Mouse (Mus musculus): Measurements from ENCODE around the gene Gpr155. TPM values are rescaled to one million over a fixed set of nuclear protein-coding genes. Genes with fewer than 3 reads are reported as not detected.

Gpr155 gene
- polyA plus RNA-seq, 1 experiment from 2014 or later: 15.6 TPM

DNA sequence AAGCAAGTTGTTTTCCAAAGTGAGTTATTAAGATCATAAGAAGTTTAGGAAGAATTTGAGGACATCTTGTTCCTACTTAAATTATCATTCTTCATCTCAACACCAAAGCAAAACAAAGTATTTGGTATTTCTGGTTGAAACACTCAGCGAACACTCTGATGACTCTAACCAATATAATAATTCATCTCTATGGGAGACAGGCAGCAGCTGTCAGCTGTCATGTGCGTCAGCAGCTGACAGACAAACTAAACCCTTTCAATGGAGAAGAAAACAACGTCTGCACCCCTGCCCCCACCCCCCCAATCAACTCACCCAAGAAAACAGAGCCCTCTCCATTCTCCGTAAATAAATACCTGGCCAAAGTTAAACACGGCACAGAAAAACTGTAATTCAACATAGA, 34.9 kb downstream of the Gpr155 start:
- Histone ChIP-seq H3K9me3 (replicated peaks) (no peaks in the 10 kb centered on the region), H3K36me3 (peaks cover 8% of the 10 kb centered on the region), H3K9ac (replicated peaks) (no peak overlapping the region), H3K27me3 (replicated peaks) (no peaks in the 10 kb centered on the region), H3K27ac (replicated peaks) (no peak overlapping the region), H3K4me2 (no peak overlapping the region), H3K4me3 (replicated peaks) (no peak overlapping the region), H3K4me1 (0 out of 2 replicates have a peak, but pooled peaks cover 3% of the 10 kb centered on the region)
- WGBS: 56% methylated on average over 5 of the region's 5 CpGs
- no peak for ATAC-seq (ENCODE audit: low FRiP score)

DNA sequence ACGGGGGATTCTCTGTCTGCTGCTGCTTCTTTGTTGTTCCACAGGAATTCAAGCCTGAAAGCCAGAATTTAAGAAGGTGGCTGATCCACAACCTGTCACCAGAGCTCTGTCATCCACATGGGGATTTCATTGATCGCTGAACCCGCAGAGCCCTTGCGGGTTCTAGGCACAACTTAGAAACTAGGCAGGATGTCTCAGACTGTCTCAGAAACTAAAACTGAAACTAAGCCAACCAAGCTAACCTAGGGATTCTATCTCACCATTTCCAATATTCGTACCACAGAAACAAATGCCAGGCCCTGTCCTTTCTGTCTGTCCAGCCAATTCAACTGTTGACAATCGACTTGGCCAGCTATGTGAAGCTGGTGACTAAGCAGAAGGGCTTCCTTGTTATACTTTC, 38.2 kb downstream of the Gpr155 start:
- no peaks in the 10 kb centered on the region for H3K36me3 ChIP-seq
- H3K4me1 ChIP-seq: 0 out of 2 replicates have a peak, but pooled peaks cover 3% of the 10 kb centered on the region
- H3K9ac ChIP-seq (replicated peaks): no peak overlapping the region
- no peak overlapping the region for H3K4me3 ChIP-seq (replicated peaks)
- ATAC-seq (ENCODE audit: low FRiP score): no peak
- no peaks in the 10 kb centered on the region for H3K9me3 ChIP-seq (replicated peaks)
- no peak overlapping the region for H3K4me2 ChIP-seq
- WGBS: 90% methylated on average over 6 of the region's 6 CpGs
- no peak overlapping the region for H3K27ac ChIP-seq (replicated peaks)
- no peaks in the 10 kb centered on the region for H3K27me3 ChIP-seq (replicated peaks)

DNA sequence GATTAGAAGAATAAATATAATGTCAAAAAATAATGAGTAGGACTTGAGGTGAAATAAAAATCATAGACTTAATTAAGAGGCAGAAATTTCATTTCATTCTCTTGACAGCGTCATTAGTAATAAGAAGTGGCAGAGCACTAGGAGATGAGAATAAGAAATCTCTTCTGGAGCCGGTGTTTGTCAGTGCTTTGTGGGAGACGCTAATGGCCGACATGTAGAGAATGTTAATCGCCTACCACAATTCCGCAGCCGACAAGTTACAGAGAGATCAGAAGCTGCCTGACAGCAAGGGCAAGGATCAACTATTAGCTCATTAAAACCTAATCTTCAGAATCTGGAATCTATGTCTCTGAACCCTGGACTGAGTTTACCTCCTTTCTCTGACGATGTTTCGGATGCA, 38.6 kb downstream of the Gpr155 start:
- no peak overlapping the region for H3K4me3 ChIP-seq (replicated peaks)
- H3K36me3 ChIP-seq: no peaks in the 10 kb centered on the region
- no peak overlapping the region for H3K4me2 ChIP-seq
- no peaks in the 10 kb centered on the region for H3K9me3 ChIP-seq (replicated peaks)
- no peak overlapping the region for H3K27ac ChIP-seq (replicated peaks)
- 58% methylated on average over 9 of the region's 9 CpGs for WGBS
- ATAC-seq (ENCODE audit: low FRiP score): no peak
- H3K9ac ChIP-seq (replicated peaks): no peak overlapping the region
- no peaks in the 10 kb centered on the region for H3K27me3 ChIP-seq (replicated peaks)
- 0 out of 2 replicates have a peak, but pooled peaks cover 3% of the 10 kb centered on the region for H3K4me1 ChIP-seq

DNA sequence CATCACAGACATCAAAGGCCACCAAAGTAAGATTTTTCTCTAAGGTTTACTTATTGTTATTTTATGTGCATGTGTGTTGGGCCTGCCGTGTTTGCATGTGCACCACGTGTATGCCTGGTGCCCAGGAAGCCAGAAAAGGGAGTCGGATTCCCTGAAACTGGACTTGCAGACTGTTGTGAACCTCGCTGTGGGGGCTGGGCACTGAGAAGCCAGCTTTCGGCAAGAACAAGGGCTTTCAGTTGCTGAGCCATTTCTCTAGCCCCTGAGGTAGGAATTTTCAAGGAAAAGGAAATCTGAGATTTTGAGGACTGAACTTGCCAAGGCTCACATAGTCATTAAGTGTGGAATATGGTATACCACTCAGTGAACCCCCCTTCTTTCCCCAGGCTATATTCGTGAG, 39.2 kb downstream of the Gpr155 start:
- WGBS: 69% methylated on average over 6 of the region's 6 CpGs
- H3K27me3 ChIP-seq (replicated peaks): no peaks in the 10 kb centered on the region
- H3K9ac ChIP-seq (replicated peaks): no peak overlapping the region
- H3K4me2 ChIP-seq: no peak overlapping the region
- H3K9me3 ChIP-seq (replicated peaks): no peaks in the 10 kb centered on the region
- no peak for ATAC-seq (ENCODE audit: low FRiP score)
- 0 out of 2 replicates have a peak, but pooled peaks cover 3% of the 10 kb centered on the region for H3K4me1 ChIP-seq
- no peaks in the 10 kb centered on the region for H3K36me3 ChIP-seq
- H3K4me3 ChIP-seq (replicated peaks): no peak overlapping the region
- H3K27ac ChIP-seq (replicated peaks): no peak overlapping the region

DNA sequence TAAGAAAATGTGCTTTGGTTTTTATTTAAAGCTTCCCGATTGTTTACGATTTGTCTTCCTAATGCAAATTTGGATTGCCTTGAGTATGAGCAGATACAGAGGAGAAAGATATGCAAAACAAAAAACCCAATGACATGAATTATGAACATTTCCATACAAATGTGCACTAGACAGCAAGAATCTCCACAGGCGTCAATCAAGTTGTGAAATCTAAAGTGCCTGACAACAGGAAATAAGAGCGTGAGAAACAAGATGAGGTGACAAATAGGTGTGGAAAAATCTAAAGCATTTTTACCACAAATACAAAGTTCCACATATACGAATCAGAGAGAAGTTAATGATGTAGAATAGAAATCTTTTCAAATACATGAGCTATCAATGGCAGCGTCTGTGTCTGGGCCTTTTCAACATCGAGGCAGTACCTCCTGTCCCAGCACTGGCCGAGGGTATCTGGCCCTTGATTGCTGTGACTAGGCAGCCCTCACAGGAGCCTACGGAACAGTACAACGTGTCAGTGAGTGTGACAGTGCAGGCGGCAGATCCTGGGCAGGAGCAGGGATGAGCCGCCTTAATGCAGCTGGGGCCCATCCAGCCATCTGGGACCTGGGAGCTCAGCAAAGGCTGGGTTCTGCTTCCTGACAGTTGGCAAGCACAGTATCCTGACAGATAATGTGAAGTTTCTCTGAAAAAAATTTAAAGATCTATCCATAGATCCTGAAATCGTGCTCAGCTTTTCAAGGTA, 39.9 kb downstream of the Gpr155 start:
- no peak overlapping the region for H3K27ac ChIP-seq (replicated peaks)

GRCm38 (mm10) chr2:73345204-73345603, 41.2 kb downstream of the Gpr155 start:
- no peak for ATAC-seq (ENCODE audit: low FRiP score)
- H3K4me2 ChIP-seq: no peak overlapping the region
- H3K4me3 ChIP-seq (replicated peaks): no peak overlapping the region
- no peaks in the 10 kb centered on the region for H3K36me3 ChIP-seq
- no peaks in the 10 kb centered on the region for H3K27me3 ChIP-seq (replicated peaks)
- no peaks in the 10 kb centered on the region for H3K9me3 ChIP-seq (replicated peaks)
- no peak overlapping the region for H3K9ac ChIP-seq (replicated peaks)
- 90% methylated on average over 4 of the region's 4 CpGs for WGBS
- H3K27ac ChIP-seq (replicated peaks): no peak overlapping the region
- 0 out of 2 replicates have a peak, but pooled peaks cover 3% of the 10 kb centered on the region for H3K4me1 ChIP-seq

More for the DNA sequence above, 39.9 kb downstream of the Gpr155 start:
- no peak overlapping the region for H3K4me3 ChIP-seq (replicated peaks)
- 54% methylated on average over 13 of the region's 13 CpGs for WGBS
- ATAC-seq (ENCODE audit: low FRiP score): no peak
- no peaks in the 10 kb centered on the region for H3K27me3 ChIP-seq (replicated peaks)
- 0 out of 2 replicates have a peak, but pooled peaks cover 3% of the 10 kb centered on the region for H3K4me1 ChIP-seq
- no peaks in the 10 kb centered on the region for H3K36me3 ChIP-seq
- no peak overlapping the region for H3K4me2 ChIP-seq
- no peaks in the 10 kb centered on the region for H3K9me3 ChIP-seq (replicated peaks)
- no peak overlapping the region for H3K9ac ChIP-seq (replicated peaks)

DNA sequence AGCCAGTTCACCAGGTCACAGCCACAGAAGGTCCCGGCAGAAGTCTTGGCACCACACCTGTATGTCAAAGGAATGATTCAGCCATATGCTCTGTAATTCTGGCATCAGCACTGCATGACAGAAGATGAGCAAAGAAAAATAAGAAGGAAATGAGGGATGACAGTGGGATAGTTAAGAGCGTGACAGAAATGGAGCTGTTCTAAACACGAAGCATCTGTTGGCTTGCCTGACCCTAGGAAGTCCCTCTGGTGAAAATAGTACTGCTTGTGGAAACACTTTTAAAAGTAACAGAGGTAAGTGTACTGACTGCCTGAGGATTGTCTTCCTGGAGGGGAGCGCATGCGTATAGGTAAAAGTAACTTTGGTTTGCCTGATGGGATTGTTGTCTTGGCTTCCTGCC, 42.7 kb downstream of the Gpr155 start:
- H3K4me3 ChIP-seq (replicated peaks): no peak overlapping the region
- H3K4me2 ChIP-seq: no peak overlapping the region
- H3K27me3 ChIP-seq (replicated peaks): no peaks in the 10 kb centered on the region
- H3K4me1 ChIP-seq: 0 out of 2 replicates have a peak, but pooled peaks cover 3% of the 10 kb centered on the region
- ATAC-seq (ENCODE audit: low FRiP score): no peak
- no peak overlapping the region for H3K9ac ChIP-seq (replicated peaks)
- H3K27ac ChIP-seq (replicated peaks): no peak overlapping the region
- 96% methylated on average over 5 of the region's 5 CpGs for WGBS
- H3K9me3 ChIP-seq (replicated peaks): no peaks in the 10 kb centered on the region
- no peaks in the 10 kb centered on the region for H3K36me3 ChIP-seq

DNA sequence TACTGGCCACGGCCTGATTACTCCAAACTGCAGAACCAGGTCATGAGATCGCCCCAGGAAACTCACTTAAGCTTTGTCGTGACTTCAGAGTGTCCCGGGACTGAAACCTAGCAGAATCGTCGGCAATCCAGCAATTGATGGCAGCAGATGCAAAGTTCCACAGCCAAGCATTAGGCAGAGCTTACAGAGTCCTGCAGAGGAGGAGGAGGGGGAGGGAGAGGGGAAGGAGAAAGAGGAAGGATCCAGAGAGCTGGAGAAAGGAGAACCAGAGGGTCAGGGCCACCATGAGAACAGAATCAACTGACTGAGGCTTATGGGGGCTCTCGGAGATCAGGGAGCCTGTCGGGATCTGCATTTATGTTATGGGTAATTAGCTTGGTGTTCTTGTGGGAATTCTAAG, 48.0 kb downstream of the Gpr155 start:
- Histone ChIP-seq H3K9me3 (replicated peaks) (no peaks in the 10 kb centered on the region), H3K27me3 (replicated peaks) (no peaks in the 10 kb centered on the region), H3K9ac (replicated peaks) (no peak overlapping the region), H3K4me3 (replicated peaks) (no peak overlapping the region), H3K4me1 (no peaks in the 10 kb centered on the region), H3K4me2 (no peak overlapping the region), H3K27ac (replicated peaks) (no peak overlapping the region), H3K36me3 (no peaks in the 10 kb centered on the region)
- 78% methylated on average over 8 of the region's 8 CpGs for WGBS
- no peak for ATAC-seq (ENCODE audit: low FRiP score)

GRCm38 (mm10) chr2:73335949-73336348, 50.4 kb downstream of the Gpr155 start:
- ATAC-seq (ENCODE audit: low FRiP score): no peak
- no peak overlapping the region for H3K4me2 ChIP-seq
- H3K27me3 ChIP-seq (replicated peaks): no peaks in the 10 kb centered on the region
- no peaks in the 10 kb centered on the region for H3K36me3 ChIP-seq
- H3K27ac ChIP-seq (replicated peaks): no peak overlapping the region
- no peaks in the 10 kb centered on the region for H3K9me3 ChIP-seq (replicated peaks)
- H3K4me3 ChIP-seq (replicated peaks): no peak overlapping the region
- no peak overlapping the region for H3K9ac ChIP-seq (replicated peaks)
- 89% methylated on average over 3 of the region's 3 CpGs for WGBS
- no peaks in the 10 kb centered on the region for H3K4me1 ChIP-seq

DNA sequence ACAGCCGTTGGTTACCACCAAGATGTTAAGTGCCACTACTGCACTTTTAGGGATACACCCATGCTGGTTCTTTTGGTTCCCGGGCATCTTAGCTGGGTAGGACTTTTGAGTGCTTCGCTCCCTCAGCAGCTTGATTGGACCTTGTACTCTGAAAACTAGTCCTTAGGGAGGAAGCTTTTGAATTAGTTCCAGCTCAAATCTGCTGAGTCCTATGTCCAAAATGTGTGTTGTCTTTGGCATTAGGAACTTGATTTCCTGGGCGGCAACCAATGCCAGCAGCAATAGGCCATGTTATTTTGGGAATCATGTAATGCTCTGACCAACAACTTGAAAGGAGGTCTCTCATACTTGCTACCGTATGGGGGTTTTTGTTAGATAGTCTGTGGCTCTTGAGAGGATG, 60.5 kb downstream of the Gpr155 start:
- 73% methylated on average over 5 of the region's 5 CpGs for WGBS
- ATAC-seq (ENCODE audit: low FRiP score): no peak

GRCm38 (mm10) chr2:73322991-73323390, 63.4 kb downstream of the Gpr155 start:
- no peak for ATAC-seq (ENCODE audit: low FRiP score)
- Histone ChIP-seq H3K36me3 (no peaks in the 10 kb centered on the region), H3K9ac (replicated peaks) (no peak overlapping the region), H3K4me1 (no peaks in the 10 kb centered on the region), H3K4me2 (no peak overlapping the region), H3K9me3 (replicated peaks) (no peaks in the 10 kb centered on the region), H3K4me3 (replicated peaks) (no peak overlapping the region), H3K27me3 (replicated peaks) (no peaks in the 10 kb centered on the region), H3K27ac (replicated peaks) (no peak overlapping the region)
- WGBS: 65% methylated on average over 12 of the region's 12 CpGs

More for the DNA sequence above, 60.5 kb downstream of the Gpr155 start:
- Histone ChIP-seq H3K27me3 (replicated peaks) (no peaks in the 10 kb centered on the region), H3K27ac (replicated peaks) (no peak overlapping the region), H3K4me3 (replicated peaks) (no peak overlapping the region), H3K36me3 (no peaks in the 10 kb centered on the region), H3K4me2 (no peak overlapping the region), H3K9ac (replicated peaks) (no peak overlapping the region), H3K9me3 (replicated peaks) (no peaks in the 10 kb centered on the region), H3K4me1 (no peaks in the 10 kb centered on the region)

DNA sequence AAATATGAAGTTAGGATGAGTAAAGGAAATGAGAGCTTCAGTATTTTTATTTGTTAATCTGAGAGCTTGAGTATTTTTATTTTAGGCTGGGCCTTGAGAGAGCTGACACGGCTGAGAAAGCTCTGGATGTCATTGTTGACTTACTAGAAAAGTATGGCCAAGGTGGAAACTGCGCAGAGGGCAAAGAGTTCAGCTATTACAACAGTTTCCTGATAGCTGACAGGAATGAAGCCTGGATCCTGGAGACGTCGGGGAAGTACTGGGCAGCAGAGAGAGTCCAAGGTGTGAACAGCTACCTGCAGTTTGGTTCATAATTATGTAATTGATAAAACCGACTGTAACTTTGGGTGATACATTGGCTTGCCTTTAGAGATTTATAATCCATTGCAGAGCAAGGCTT, 67.2 kb downstream of the Gpr155 start:
- no peak overlapping the region for H3K9ac ChIP-seq (replicated peaks)
- H3K27ac ChIP-seq (replicated peaks): no peak overlapping the region
- H3K4me1 ChIP-seq: no peaks in the 10 kb centered on the region
- no peaks in the 10 kb centered on the region for H3K27me3 ChIP-seq (replicated peaks)
- no peak overlapping the region for H3K4me2 ChIP-seq
- WGBS: 90% methylated on average over 5 of the region's 5 CpGs
- H3K36me3 ChIP-seq: no peaks in the 10 kb centered on the region
- no peak overlapping the region for H3K4me3 ChIP-seq (replicated peaks)
- ATAC-seq (ENCODE audit: low FRiP score): no peak
- no peaks in the 10 kb centered on the region for H3K9me3 ChIP-seq (replicated peaks)
